Mouse (Mus musculus) forebrain, postnatal 0 days (tissue): ENCODE measurements around the gene Gm11492. TPM values are rescaled to one million over a fixed set of nuclear protein-coding genes. Genes with fewer than 3 reads are reported as not detected.

Experiments used
- ATAC-seq: fragments of 200-750 bp; cut with Nextera tagmentation; 2 replicates; pipeline ENCODE4 v1.8.0; 2017; ENCODE audit warnings: mild to moderate bottlenecking, moderate library complexity
- DNase-seq: peaks from one replicate; pipeline ENCODE4 v3.0.0-alpha.2; 2015
- H3K27ac ChIP-seq: fragments of 300-500 bp; sonication (generic); 2 replicates; pipeline ENCODE4 v1.5.1; 2014; ENCODE audit warnings: low read depth, mild to moderate bottlenecking, antibody characterized with exemption, low read length, moderate library complexity, mixed read lengths
- H3K27me3 ChIP-seq: fragments of 300-500 bp; sonication (generic); 2 replicates; pipeline ENCODE4 v1.6.1; 2014; ENCODE audit warnings: mild to moderate bottlenecking, low read length, mixed read lengths; ENCODE audit not compliant: insufficient read depth
- H3K36me3 ChIP-seq: fragments of 300-500 bp; sonication (generic); 2 replicates; pipeline ENCODE4 v1.6.1; 2014; ENCODE audit warnings: mild to moderate bottlenecking, moderate library complexity; ENCODE audit not compliant: insufficient read depth
- H3K4me1 ChIP-seq: fragments of 300-500 bp; sonication (generic); 2 replicates; pipeline ENCODE4 v1.6.1; 2014; ENCODE audit warnings: antibody characterized with exemption; ENCODE audit not compliant: insufficient read depth
- H3K4me2 ChIP-seq: fragments of 300-500 bp; sonication (generic); 2 replicates; pipeline ENCODE4 v1.6.1; 2014; ENCODE audit warnings: low read depth, mild to moderate bottlenecking, moderate library complexity
- H3K4me3 ChIP-seq: fragments of 300-500 bp; sonication (generic); 2 replicates; pipeline ENCODE4 v1.5.1; 2014; ENCODE audit warnings: low read depth, low read length, mixed read lengths
- H3K9ac ChIP-seq: fragments of 300-500 bp; sonication (generic); 2 replicates; pipeline ENCODE4 v1.6.1; 2014; ENCODE audit warnings: mild to moderate bottlenecking
- H3K9me3 ChIP-seq: fragments of 300-500 bp; sonication (generic); 2 replicates; pipeline ENCODE4 v1.6.1; 2016; ENCODE audit warnings: low read length
- CTCF ChIP-seq: sonication (generic); IDR thresholded peaks from 2 replicates; pipeline ENCODE4 v1.5.1; 2016; ENCODE audit warnings: antibody characterized with exemption, control low read depth, low read depth
- WGBS: fragments of 180-500 bp; shearing (Covaris S2); extraction: QIAGEN DNeasy Blood & Tissue Kit; methylation state at CpG from one replicate; pipeline ENCODE4 v1.1.7; 2014; 5-methylcytosine and 5-hydroxymethylcytosine counted together
- polyA plus RNA-seq: library from polyadenylated mRNA; unstranded; fragments of >200 nt; fragmentation: Nextera tagmentation; extraction: Ambion mirVana; gene quantifications from 2 replicates; pipeline ENCODE4 v1.2.1, GENCODE M21; 2015
- total RNA-seq: library from RNA; depleted of rRNA; stranded (reverse); fragments of >200 nt; gene quantifications from 2 replicates; pipeline ENCODE4 v1.2.3, GENCODE M21; 2014

Gm11492 gene
- total and polyA plus RNA-seq, 2 experiments from 2014 or later, result not detected

DNA sequence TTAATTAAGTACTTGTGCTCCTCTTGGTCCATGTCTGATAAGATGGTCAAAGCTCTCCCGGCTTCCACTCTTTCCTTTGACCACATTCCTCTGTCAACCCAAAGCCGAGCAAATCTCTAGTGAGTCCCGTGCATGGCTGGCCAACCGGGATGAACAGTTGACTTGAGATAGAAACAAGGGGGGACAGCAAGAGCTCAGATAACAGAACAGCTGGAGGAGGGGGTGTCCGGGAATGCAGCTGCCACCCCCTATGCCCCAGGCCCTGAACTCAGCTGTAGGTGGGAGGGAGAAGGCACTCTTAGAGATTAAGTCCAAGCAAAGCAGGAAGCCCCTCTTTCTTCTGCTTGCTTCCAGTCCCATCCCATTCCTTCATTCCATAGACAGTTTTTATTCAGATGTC lies 4.3 kb downstream of the Gm11492 start:
- Histone ChIP-seq H3K4me3 (no peak overlapping the region), H3K27me3 (no peaks in the 10 kb centered on the region), H3K27ac (no peak overlapping the region), H3K4me2 (no peak overlapping the region), H3K9me3 (no peaks in the 10 kb centered on the region), H3K4me1 (no peaks in the 10 kb centered on the region), H3K36me3 (no peaks in the 10 kb centered on the region), H3K9ac (no peak overlapping the region)
- ATAC-seq (no peak), DNase-seq (no peak)
- TF ChIP-seq CTCF, result no peak
- 72% methylated on average over 5 of the region's 5 CpGs for WGBS

DNA sequence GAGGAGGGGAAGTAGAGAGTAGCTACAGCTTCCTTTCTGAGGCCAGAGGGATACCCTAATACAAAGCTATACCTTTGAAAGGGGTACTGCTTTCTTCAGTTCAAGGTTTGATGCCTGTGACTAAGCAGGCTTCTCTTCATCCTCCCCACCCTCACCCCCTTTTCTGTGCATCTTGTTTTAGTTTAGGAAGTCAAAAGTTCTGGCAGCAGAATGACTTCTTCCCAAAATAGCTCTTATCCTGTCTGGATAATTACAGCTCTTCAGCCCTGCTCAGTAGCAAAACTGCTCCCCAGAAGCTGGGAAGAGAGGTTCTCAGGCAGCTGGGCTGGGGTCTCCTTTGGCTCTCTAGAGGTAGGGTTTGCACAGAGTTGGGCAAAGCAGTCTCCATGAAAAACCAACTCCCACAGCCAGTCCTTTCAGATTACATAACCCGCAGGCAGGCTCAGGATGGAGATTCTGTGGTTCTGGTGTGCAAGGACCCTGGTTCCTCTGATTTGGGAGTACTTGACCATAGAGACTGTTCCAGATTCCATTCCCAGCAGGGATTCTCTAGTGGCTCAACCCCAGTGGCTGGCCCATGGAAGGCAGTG lies 5.0 kb downstream of the Gm11492 start:
- Histone ChIP-seq H3K9ac (no peak overlapping the region; the same call in 1 of the 2 replicates), H3K27me3 (no peaks in the 10 kb centered on the region), H3K9me3 (no peaks in the 10 kb centered on the region), H3K36me3 (no peaks in the 10 kb centered on the region), H3K4me2 (no peak overlapping the region), H3K4me1 (no peaks in the 10 kb centered on the region), H3K4me3 (no peak overlapping the region), H3K27ac (no peak overlapping the region)
- WGBS, result 90% methylated on average over 1 of the region's 1 CpGs
- TF ChIP-seq CTCF, result no peak
- ATAC-seq (peak; percentile 23; the same call in 1 of the 2 replicates), DNase-seq (no peak)

DNA sequence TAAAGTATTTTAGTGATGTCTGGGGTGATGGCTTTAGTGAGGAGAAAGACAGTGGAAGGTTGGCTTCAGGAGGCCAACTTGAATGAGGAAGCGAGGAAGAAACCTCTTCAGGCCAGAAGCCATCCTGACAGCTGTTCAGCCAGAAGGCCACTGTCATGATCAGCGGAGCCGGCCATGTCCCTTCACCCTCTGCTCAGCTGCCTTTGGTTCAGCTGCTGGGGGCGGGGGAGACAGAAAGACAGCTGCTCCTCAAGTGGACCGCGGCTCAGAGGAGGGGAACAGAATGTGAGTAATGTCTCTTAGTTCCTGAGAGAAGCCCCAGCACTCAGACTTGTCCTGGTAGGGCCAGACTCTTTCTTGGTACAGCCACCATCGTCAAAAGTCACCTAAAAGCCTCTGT lies 7.3 kb downstream of the Gm11492 start:
- WGBS, result 79% methylated on average over 7 of the region's 7 CpGs
- H3K4me1 ChIP-seq, result peaks cover 11% of the 10 kb centered on the region; the same call in 1 of the 2 replicates
- DNase-seq (no peak), ATAC-seq (no peak)
- H3K4me3 ChIP-seq, result no peak overlapping the region
- H3K27ac ChIP-seq, result no peak overlapping the region
- TF ChIP-seq CTCF, result no peak
- H3K9ac ChIP-seq, result no peak overlapping the region
- H3K27me3 ChIP-seq, result no peaks in the 10 kb centered on the region
- H3K4me2 ChIP-seq, result no peak overlapping the region
- no peaks in the 10 kb centered on the region for H3K36me3 ChIP-seq
- H3K9me3 ChIP-seq, result no peaks in the 10 kb centered on the region

DNA sequence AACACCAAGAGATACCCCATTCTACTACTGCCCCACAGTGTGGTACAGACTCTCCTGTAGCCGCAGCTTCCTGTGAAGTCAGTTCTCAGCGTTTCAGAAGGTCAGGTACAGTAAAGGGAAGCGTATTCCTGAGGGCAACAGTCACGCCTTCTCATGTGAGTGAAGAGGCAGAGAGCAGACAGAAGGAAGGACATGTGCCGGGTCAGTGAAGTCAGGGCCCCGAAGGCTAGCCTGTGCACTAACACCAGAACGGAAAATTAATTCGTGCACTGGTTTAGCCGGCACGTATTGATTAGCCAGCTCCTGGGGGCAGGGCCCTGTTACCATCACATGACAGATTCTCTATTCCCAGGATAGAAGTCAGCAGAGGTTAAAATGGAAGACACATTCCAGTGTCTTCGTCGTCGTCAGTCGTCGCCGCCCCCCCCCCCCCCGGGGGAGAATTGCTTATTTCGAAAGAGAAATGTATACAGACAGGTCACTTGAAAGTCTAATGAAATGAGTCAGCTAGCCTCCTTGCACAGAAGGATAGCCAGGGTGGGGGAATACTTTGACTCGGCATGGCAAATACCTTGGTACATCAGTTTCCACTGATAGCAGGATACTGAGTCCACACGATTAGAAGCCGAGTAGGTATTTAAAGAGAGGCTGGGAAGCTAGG lies 8.2 kb downstream of the Gm11492 start:
- 84% methylated on average over 21 of the region's 21 CpGs for WGBS
- H3K27ac ChIP-seq, result no peak overlapping the region
- TF ChIP-seq CTCF, result no peak

DNA sequence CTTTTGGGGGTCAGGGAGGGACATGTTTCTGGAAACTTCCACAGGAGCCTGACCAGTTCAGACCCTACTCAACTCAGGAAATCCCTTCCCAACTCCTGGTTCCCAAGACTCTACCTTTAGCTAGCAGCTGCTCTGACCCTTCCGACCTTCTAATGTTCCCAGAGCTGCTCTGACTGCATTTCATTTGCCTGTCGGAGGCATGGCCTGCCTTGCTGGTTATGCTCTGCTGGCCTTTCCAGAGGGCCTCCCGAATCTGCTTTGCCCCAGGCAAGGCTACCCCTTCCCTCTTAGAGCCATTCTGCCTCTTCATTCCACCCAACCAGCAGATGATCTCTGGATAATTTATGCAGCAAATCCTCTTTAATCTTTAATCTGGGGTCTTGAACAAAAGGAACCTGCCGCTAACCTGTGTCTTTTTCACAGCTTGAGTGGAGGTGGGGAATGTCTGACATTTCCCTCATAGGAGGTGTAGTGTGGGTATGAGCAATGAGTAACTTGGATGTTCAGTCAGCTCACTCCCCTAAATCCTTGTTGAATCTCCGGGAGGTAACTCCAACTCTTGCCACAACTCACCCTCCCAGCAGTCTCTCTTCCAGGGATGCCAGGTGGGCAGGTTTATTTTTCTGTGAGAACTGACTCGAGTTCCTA lies 11.3 kb downstream of the Gm11492 start:
- 13% methylated on average over 6 of the region's 6 CpGs for WGBS
- Histone ChIP-seq H3K4me3 (peak overlapping the region; percentile 48), H3K4me1 (peaks cover 12% of the 10 kb centered on the region; the same call in 1 of the 2 replicates), H3K9me3 (no peaks in the 10 kb centered on the region), H3K27ac (no peak overlapping the region), H3K9ac (peak overlapping the region; percentile 62), H3K4me2 (peak overlapping the region; percentile 87), H3K27me3 (no peaks in the 10 kb centered on the region), H3K36me3 (no peaks in the 10 kb centered on the region)
- no peak for ATAC-seq
- no peak for TF ChIP-seq CTCF
- DNase-seq, result no peak

More for the DNA sequence above, 8.2 kb downstream of the Gm11492 start:
- no peak for DNase-seq
- Histone ChIP-seq H3K4me3 (no peak overlapping the region), H3K9me3 (no peaks in the 10 kb centered on the region), H3K4me2 (no peak overlapping the region), H3K4me1 (peaks cover 12% of the 10 kb centered on the region; the same call in 1 of the 2 replicates), H3K36me3 (no peaks in the 10 kb centered on the region), H3K9ac (no peak overlapping the region), H3K27me3 (no peaks in the 10 kb centered on the region)
- ATAC-seq, result no peak

DNA sequence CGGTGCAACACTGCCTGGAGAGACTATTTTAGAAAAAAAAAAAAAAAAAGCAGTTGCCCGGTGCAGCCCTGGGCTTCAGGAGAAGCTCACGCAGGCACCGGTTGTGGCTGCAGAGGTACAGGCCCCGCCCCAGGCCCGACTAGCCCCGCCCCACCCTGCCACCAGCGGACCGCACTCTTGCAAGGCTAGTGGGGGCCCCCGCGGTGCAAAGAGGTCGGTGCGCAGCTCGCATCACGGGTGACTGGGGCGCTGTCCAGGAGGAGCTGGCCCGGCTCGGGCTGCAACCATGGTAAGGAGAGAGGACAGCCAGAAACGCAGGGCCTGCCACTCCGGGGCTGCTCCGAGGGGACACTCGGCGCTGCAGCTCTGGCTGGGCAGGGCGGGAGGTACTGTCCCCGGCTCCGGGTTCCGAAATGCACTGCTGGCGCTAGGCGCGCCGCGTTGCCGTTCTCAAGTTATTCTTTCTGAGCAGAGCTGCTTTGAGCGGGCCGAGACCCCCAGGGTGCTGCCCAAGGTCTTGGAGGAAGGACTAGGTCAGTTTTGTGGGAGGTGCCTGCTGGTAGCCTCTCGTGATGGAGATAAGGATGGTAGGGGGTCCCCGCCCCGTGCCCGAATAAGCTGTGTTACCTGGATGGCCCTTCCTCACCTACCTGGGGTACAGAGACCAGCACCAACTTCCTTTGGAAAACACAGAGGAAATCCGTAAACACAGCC lies 12.0 kb downstream of the Gm11492 start:
- H3K36me3 ChIP-seq, result no peaks in the 10 kb centered on the region
- peak overlapping the region; percentile 87 for H3K4me2 ChIP-seq
- H3K4me1 ChIP-seq, result peaks cover 12% of the 10 kb centered on the region; the same call in 1 of the 2 replicates
- H3K9me3 ChIP-seq, result no peaks in the 10 kb centered on the region
- DNase-seq (peak; percentile 41), ATAC-seq (peak; percentile 72)
- peak overlapping the region; percentile 57; the same call in 1 of the 2 replicates for H3K27ac ChIP-seq
- H3K9ac ChIP-seq, result peak overlapping the region; percentile 62
- WGBS, result 3% methylated on average over 40 of the region's 40 CpGs
- peak overlapping the region; percentile 48 for H3K4me3 ChIP-seq
- TF ChIP-seq CTCF, result no peak
- no peaks in the 10 kb centered on the region for H3K27me3 ChIP-seq
